Mouse (Mus musculus) midbrain, embryonic 16.5 days (tissue): ENCODE measurements around the gene Lrmda. TPM values are rescaled to one million over a fixed set of nuclear protein-coding genes. Genes with fewer than 3 reads are reported as not detected.
A peak's percentile ranks its signal among the peaks of the same experiment; 100 is the strongest.

Experiments
- ATAC-seq: fragments of 200-750 bp; cut with Nextera tagmentation; 2 replicates; pipeline ENCODE4 v1.8.0; 2017; ENCODE audit warnings: moderate TSS enrichment
- H3K27ac ChIP-seq: fragments of 300-500 bp; sonication (generic); 2 replicates; pipeline ENCODE4 v1.5.1; 2014; ENCODE audit warnings: mild to moderate bottlenecking, low read length, mixed read lengths
- H3K27me3 ChIP-seq: fragments of 300-500 bp; sonication (generic); 2 replicates; pipeline ENCODE4 v1.6.1; 2014; ENCODE audit warnings: low read depth, low read length, mixed read lengths; ENCODE audit not compliant: control insufficient read depth, insufficient read depth
- H3K36me3 ChIP-seq: fragments of 300-500 bp; sonication (generic); 2 replicates; pipeline ENCODE4 v1.6.1; 2014; ENCODE audit warnings: mild to moderate bottlenecking, low read length, moderate library complexity, mixed read lengths; ENCODE audit not compliant: control insufficient read depth, insufficient read depth
- H3K4me1 ChIP-seq: fragments of 300-500 bp; sonication (generic); 2 replicates; pipeline ENCODE4 v1.6.1; 2014; ENCODE audit warnings: mild to moderate bottlenecking, low read length, mixed read lengths; ENCODE audit not compliant: control insufficient read depth, insufficient read depth
- H3K4me2 ChIP-seq: fragments of 300-500 bp; sonication (generic); 2 replicates; pipeline ENCODE4 v1.6.1; 2014; ENCODE audit warnings: mild to moderate bottlenecking, low read length, mixed read lengths
- H3K4me3 ChIP-seq: fragments of 300-500 bp; sonication (generic); 2 replicates; pipeline ENCODE4 v1.5.1; 2014; ENCODE audit warnings: low read depth, mild to moderate bottlenecking, low read length, moderate library complexity, mixed read lengths
- H3K9ac ChIP-seq: fragments of 300-500 bp; sonication (generic); 2 replicates; pipeline ENCODE4 v1.6.1; 2014; ENCODE audit warnings: low read depth, low read length, mixed read lengths
- H3K9me3 ChIP-seq: fragments of 300-500 bp; sonication (generic); replicated peaks from 2 replicates; pipeline ENCODE4 v1.6.1; 2014; ENCODE audit warnings: mild to moderate bottlenecking, low read length, mixed read lengths; ENCODE audit not compliant: control insufficient read depth, poor library complexity, severe bottlenecking
- WGBS: fragments of 180-500 bp; shearing (Covaris S2); extraction: QIAGEN DNeasy Blood & Tissue Kit; methylation state at CpG from one replicate; pipeline ENCODE4 v1.1.7; 2014; 5-methylcytosine and 5-hydroxymethylcytosine counted together
- polyA plus RNA-seq: library from polyadenylated mRNA; unstranded; fragments of >200 nt; fragmentation: Nextera tagmentation; extraction: Ambion mirVana; gene quantifications from 2 replicates; pipeline ENCODE4 v1.2.1, GENCODE M21; 2015

Lrmda gene
- polyA plus RNA-seq, 1 experiment from 2014 or later = not detected

- Histone ChIP-seq H3K27ac (no peak overlapping the region), H3K9ac (no peak overlapping the region), H3K27me3 (no peaks in the 10 kb centered on the region), H3K9me3 (no peaks in the 10 kb centered on the region), H3K4me2 (no peak overlapping the region), H3K36me3 (no peaks in the 10 kb centered on the region), H3K4me1 (no peaks in the 10 kb centered on the region), H3K4me3 (no peak overlapping the region)
- ATAC-seq = no peak
- WGBS = 81% methylated on average over 12 of the region's 12 CpGs
Measured at GRCm38 (mm10) chr14:22198641-22199425, 179.3 kb downstream of the Lrmda start.

- no peak overlapping the region for H3K4me3 ChIP-seq
- no peak for ATAC-seq
- no peaks in the 10 kb centered on the region for H3K9me3 ChIP-seq
- H3K27me3 ChIP-seq = no peaks in the 10 kb centered on the region
- no peak overlapping the region for H3K27ac ChIP-seq
- no peaks in the 10 kb centered on the region for H3K4me1 ChIP-seq
- no peak overlapping the region for H3K4me2 ChIP-seq
- WGBS = 85% methylated on average over 2 of the region's 2 CpGs
- H3K36me3 ChIP-seq = no peaks in the 10 kb centered on the region
- H3K9ac ChIP-seq = no peak overlapping the region
Measured at GRCm38 (mm10) chr14:22201667-22202066, 182.2 kb downstream of the Lrmda start.

- 97% methylated on average over 1 of the region's 1 CpGs for WGBS
- no peaks in the 10 kb centered on the region for H3K36me3 ChIP-seq
- H3K4me1 ChIP-seq = peaks cover 5% of the 10 kb centered on the region; the same call in 1 of the 2 replicates
- no peak overlapping the region for H3K9ac ChIP-seq
- H3K27ac ChIP-seq = no peak overlapping the region
- H3K9me3 ChIP-seq = no peaks in the 10 kb centered on the region
- no peak for ATAC-seq
- no peak overlapping the region for H3K4me2 ChIP-seq
- H3K4me3 ChIP-seq = no peak overlapping the region
- H3K27me3 ChIP-seq = peaks cover 3% of the 10 kb centered on the region; the same call in 1 of the 2 replicates
Measured at GRCm38 (mm10) chr14:22210601-22211000, 191.1 kb downstream of the Lrmda start.

GRCm38 (mm10) chr14:22218183-22218582, 198.7 kb downstream of the Lrmda start:
- no peak overlapping the region for H3K4me3 ChIP-seq
- ATAC-seq = no peak
- no peak overlapping the region for H3K4me2 ChIP-seq
- H3K27me3 ChIP-seq = no peaks in the 10 kb centered on the region
- peaks cover 5% of the 10 kb centered on the region; the same call in 1 of the 2 replicates for H3K4me1 ChIP-seq
- 90% methylated on average over 4 of the region's 4 CpGs for WGBS
- no peak overlapping the region for H3K9ac ChIP-seq
- no peak overlapping the region for H3K27ac ChIP-seq
- no peaks in the 10 kb centered on the region for H3K36me3 ChIP-seq
- no peaks in the 10 kb centered on the region for H3K9me3 ChIP-seq

- Histone ChIP-seq H3K27ac (no peak overlapping the region), H3K9me3 (no peaks in the 10 kb centered on the region), H3K9ac (no peak overlapping the region), H3K36me3 (no peaks in the 10 kb centered on the region), H3K4me1 (no peaks in the 10 kb centered on the region), H3K4me2 (no peak overlapping the region), H3K27me3 (no peaks in the 10 kb centered on the region), H3K4me3 (no peak overlapping the region)
- ATAC-seq = no peak
- WGBS = 88% methylated on average over 1 of the region's 1 CpGs
Measured at GRCm38 (mm10) chr14:22222038-22222437, 202.5 kb downstream of the Lrmda start.

- Histone ChIP-seq H3K4me3 (no peak overlapping the region), H3K9ac (no peak overlapping the region), H3K9me3 (no peaks in the 10 kb centered on the region), H3K4me1 (no peaks in the 10 kb centered on the region), H3K27ac (no peak overlapping the region), H3K4me2 (no peak overlapping the region), H3K27me3 (no peaks in the 10 kb centered on the region), H3K36me3 (no peaks in the 10 kb centered on the region)
- ATAC-seq = no peak
- 83% methylated on average over 3 of the region's 3 CpGs for WGBS
Measured at GRCm38 (mm10) chr14:22222574-22222973, 203.1 kb downstream of the Lrmda start.

- H3K27me3 ChIP-seq = no peaks in the 10 kb centered on the region
Measured at GRCm38 (mm10) chr14:22226205-22226604, 206.7 kb downstream of the Lrmda start.

GRCm38 (mm10) chr14:22228253-22228968, 208.9 kb downstream of the Lrmda start:
- no peaks in the 10 kb centered on the region for H3K36me3 ChIP-seq
- H3K4me1 ChIP-seq = no peaks in the 10 kb centered on the region
- no peak overlapping the region for H3K4me3 ChIP-seq
- H3K27me3 ChIP-seq = no peaks in the 10 kb centered on the region
- ATAC-seq = no peak
- H3K9ac ChIP-seq = no peak overlapping the region
- H3K9me3 ChIP-seq = no peaks in the 10 kb centered on the region
- 91% methylated on average over 7 of the region's 7 CpGs for WGBS
- H3K27ac ChIP-seq = no peak overlapping the region
- H3K4me2 ChIP-seq = no peak overlapping the region

More at GRCm38 (mm10) chr14:22226205-22226604, 206.7 kb downstream of the Lrmda start:
- no peak overlapping the region for H3K27ac ChIP-seq
- 85% methylated on average over 2 of the region's 2 CpGs for WGBS
- H3K4me3 ChIP-seq = no peak overlapping the region
- no peaks in the 10 kb centered on the region for H3K9me3 ChIP-seq
- no peaks in the 10 kb centered on the region for H3K36me3 ChIP-seq
- no peak overlapping the region for H3K4me2 ChIP-seq
- no peak overlapping the region for H3K9ac ChIP-seq
- ATAC-seq = no peak
- H3K4me1 ChIP-seq = no peaks in the 10 kb centered on the region

GRCm38 (mm10) chr14:22240315-22240714, 220.8 kb downstream of the Lrmda start:
- Histone ChIP-seq H3K27me3 (no peaks in the 10 kb centered on the region), H3K4me3 (no peak overlapping the region), H3K9me3 (no peaks in the 10 kb centered on the region), H3K9ac (no peak overlapping the region), H3K36me3 (no peaks in the 10 kb centered on the region), H3K4me2 (no peak overlapping the region), H3K4me1 (peaks cover 10% of the 10 kb centered on the region), H3K27ac (no peak overlapping the region)
- WGBS = 29% methylated on average over 3 of the region's 3 CpGs
- ATAC-seq = peak; percentile 56; the same call in 1 of the 2 replicates
